Mouse (Mus musculus): ENCODE data around the gene Gm20696.
A peak's percentile ranks its signal among the peaks of the same experiment; 100 is the strongest.

Gm20696 gene

GRCm38 (mm10) chr6:99485884-99486640, 180.5 kb downstream of the Gm20696 start:
- no peak for DNase-seq (ENCODE audit: low read depth, low spot score)

- peak; percentile 68 for DNase-seq (ENCODE audit: low read depth, low spot score)
Measured at GRCm38 (mm10) chr6:99485217-99485883, 181.2 kb downstream of the Gm20696 start.

- DNase-seq (ENCODE audit: low read depth, low spot score), result no peak
Measured at GRCm38 (mm10) chr6:99484884-99485216, 181.7 kb downstream of the Gm20696 start.

- no peak for DNase-seq (ENCODE audit: low read depth, low spot score)
Measured at GRCm38 (mm10) chr6:99484197-99484725, 182.3 kb downstream of the Gm20696 start.

- no peak for DNase-seq (ENCODE audit: low read depth, low spot score)
Measured at GRCm38 (mm10) chr6:99483556-99483955, 183.0 kb downstream of the Gm20696 start.

GRCm38 (mm10) chr6:99481568-99481967, 185.0 kb downstream of the Gm20696 start:
- no peak for DNase-seq (ENCODE audit: low read depth, low spot score)

GRCm38 (mm10) chr6:99478873-99479650, 187.5 kb downstream of the Gm20696 start:
- no peak for DNase-seq (ENCODE audit: low read depth, low spot score)

GRCm38 (mm10) chr6:99475040-99475439, 191.6 kb downstream of the Gm20696 start:
- DNase-seq (ENCODE audit: low read depth, low spot score), result no peak

- DNase-seq (ENCODE audit: low read depth, low spot score), result no peak
Measured at GRCm38 (mm10) chr6:99470906-99471305, 195.7 kb downstream of the Gm20696 start.

GRCm38 (mm10) chr6:99469134-99469834, 197.3 kb downstream of the Gm20696 start:
- no peak for DNase-seq (ENCODE audit: low read depth, low spot score)

- no peak for DNase-seq (ENCODE audit: low read depth, low spot score)
Measured at GRCm38 (mm10) chr6:99467831-99468230, 198.8 kb downstream of the Gm20696 start.

- no peak for DNase-seq (ENCODE audit: low read depth, low spot score)
Measured at GRCm38 (mm10) chr6:99467109-99467508, 199.5 kb downstream of the Gm20696 start.

GRCm38 (mm10) chr6:99466354-99466753, 200.2 kb downstream of the Gm20696 start:
- DNase-seq (ENCODE audit: low read depth, low spot score), result no peak

GRCm38 (mm10) chr6:99464449-99464848, 202.1 kb downstream of the Gm20696 start:
- DNase-seq (ENCODE audit: low read depth, low spot score), result no peak

GRCm38 (mm10) chr6:99463906-99464305, 202.7 kb downstream of the Gm20696 start:
- no peak for DNase-seq (ENCODE audit: low read depth, low spot score)

GRCm38 (mm10) chr6:99458775-99459174, 207.8 kb downstream of the Gm20696 start:
- DNase-seq (ENCODE audit: low read depth, low spot score), result no peak

GRCm38 (mm10) chr6:99453763-99454520, 212.7 kb downstream of the Gm20696 start:
- DNase-seq (ENCODE audit: low read depth, low spot score), result no peak

- DNase-seq (ENCODE audit: low read depth, low spot score), result no peak
Measured at GRCm38 (mm10) chr6:99452638-99453185, 213.9 kb downstream of the Gm20696 start.

GRCm38 (mm10) chr6:99451479-99451878, 215.1 kb downstream of the Gm20696 start:
- DNase-seq (ENCODE audit: low read depth, low spot score), result no peak

GRCm38 (mm10) chr6:99447447-99447846, 219.2 kb downstream of the Gm20696 start:
- DNase-seq (ENCODE audit: low read depth, low spot score), result no peak
